25 mouse cellular contexts compared by ENCODE assay signal in genomic region chr11:56269915-56270493, GRCm38 (mm10).
DNase-seq lines count a peak whose midpoint lies in the region; ATAC-seq and TF ChIP-seq lines count a peak whose summit lies in the region.
"Had no signal": no experiment of that assay in that cellular context is flagged by ENCODE, and none has a peak within 500 bp of the region (broad histone marks: within the 10 kb centered on the region; RNA-seq: fewer than 3 reads in every experiment).

No protein-coding gene starts in this region.

- DNase-seq in adrenal gland, adult 2 months: peak; percentile 43
- DNase-seq in adrenal gland, postnatal 4 days (ENCODE audit: low spot score in 2 of 2): no peak
- DNase-seq in lung, postnatal 0 days (ENCODE audit: low spot score): peak; percentile 54
- no peak for DNase-seq in lung, adult 2 months
- DNase-seq in NIH3T3 (ENCODE audit: low read depth): peak; percentile 62
- peak; percentile 39 for DNase-seq in mesoderm, embryonic 11.5 days (ENCODE audit: low read depth, low spot score)
- DNase-seq in hindbrain, embryonic 10.5 days (ENCODE audit: low spot score): no peak
- no peak for DNase-seq in layer of hippocampus, adult 9-11 months
- DNase-seq: cerebellum, adult 8-10 months; cerebellum, postnatal 36 days; gastrocnemius, adult 2 months; left cerebral cortex, postnatal 4 days; midbrain, embryonic 14.5 days; right cerebral cortex, postnatal 14 days; spleen, adult 18-20 months; thymus, adult 18-20 months; thymus, postnatal 36 days had no signal

- peak; percentile 71 for ATAC-seq in lung, postnatal 0 days
- ATAC-seq: intestine, postnatal 0 days had no signal

- no peak overlapping the region for H3K9ac ChIP-seq in lung, postnatal 0 days (replicated peaks; ENCODE audit: low read depth)
- H3K9ac ChIP-seq: forebrain, embryonic 12.5 days; hindbrain, embryonic 12.5 days; kidney, embryonic 15.5 days; limb, embryonic 15.5 days; liver, embryonic 14.5 days; lung, embryonic 15.5 days had no signal

- no peaks in the 10 kb centered on the region for H3K27me3 ChIP-seq in lung, postnatal 0 days (replicated peaks; ENCODE audit: insufficient read depth, low read length)
- H3K27me3 ChIP-seq in hindbrain, embryonic 10.5 days (ENCODE audit: insufficient read depth, poor library complexity, severe bottlenecking): no peaks in the 10 kb centered on the region
- H3K27me3 ChIP-seq: forebrain, embryonic 12.5 days; hindbrain, embryonic 12.5 days; kidney, embryonic 15.5 days; limb, embryonic 15.5 days; lung, embryonic 15.5 days had no signal

- TF ChIP-seq CTCF in lung, postnatal 0 days (IDR thresholded peaks at IDR 0.05): no peak
- no peak for TF ChIP-seq CTCF in lung, adult 2 months (IDR thresholded peaks at IDR 0.05; ENCODE audit: insufficient read depth, low read length)

- H3K27ac ChIP-seq in lung, postnatal 0 days (ENCODE audit: low read length): no peak overlapping the region
- H3K27ac ChIP-seq in hindbrain, embryonic 10.5 days: no peak overlapping the region
- H3K27ac ChIP-seq: forebrain, embryonic 12.5 days; gastrocnemius, adult 2 months; hindbrain, embryonic 12.5 days; kidney, embryonic 15.5 days; limb, embryonic 15.5 days; liver, embryonic 14.5 days; lung, embryonic 15.5 days had no signal

- H3K9me3 ChIP-seq in lung, postnatal 0 days (ENCODE audit: low read length): no peaks in the 10 kb centered on the region
- no peaks in the 10 kb centered on the region for H3K9me3 ChIP-seq in hindbrain, embryonic 10.5 days
- H3K9me3 ChIP-seq: forebrain, embryonic 12.5 days; hindbrain, embryonic 12.5 days; kidney, embryonic 15.5 days; limb, embryonic 15.5 days; lung, embryonic 15.5 days had no signal

- no peak overlapping the region for H3K4me2 ChIP-seq in lung, postnatal 0 days (replicated peaks; ENCODE audit: low read depth, low read length)
- H3K4me2 ChIP-seq: forebrain, embryonic 12.5 days; heart, embryonic 11.5 days; hindbrain, embryonic 12.5 days; kidney, embryonic 15.5 days; limb, embryonic 15.5 days; lung, embryonic 15.5 days had no signal

- no peaks in the 10 kb centered on the region for H3K36me3 ChIP-seq in lung, postnatal 0 days (ENCODE audit: insufficient read depth, low read length)
- H3K36me3 ChIP-seq in hindbrain, embryonic 10.5 days: no peaks in the 10 kb centered on the region
- H3K36me3 ChIP-seq: forebrain, embryonic 12.5 days; hindbrain, embryonic 12.5 days; kidney, embryonic 15.5 days; limb, embryonic 15.5 days; lung, embryonic 15.5 days had no signal

- no peaks in the 10 kb centered on the region for H3K4me1 ChIP-seq in lung, postnatal 0 days (ENCODE audit: insufficient read depth, low read depth, low read length)
- H3K4me1 ChIP-seq in lung, adult 2 months (ENCODE audit: control insufficient read depth, insufficient read depth, low read length): no peaks in the 10 kb centered on the region
- peaks cover 17% of the 10 kb centered on the region for H3K4me1 ChIP-seq in hindbrain, embryonic 10.5 days (replicated peaks)
- H3K4me1 ChIP-seq: forebrain, embryonic 12.5 days; hindbrain, embryonic 12.5 days; kidney, embryonic 15.5 days; limb, embryonic 15.5 days; lung, embryonic 15.5 days had no signal

- TF ChIP-seq POLR2A in lung, adult 2 months (IDR thresholded peaks at IDR 0.05; ENCODE audit: borderline replicate concordance, extremely low read depth, low read depth, low read length): no peak

- WGBS in lung, postnatal 0 days: 12% methylated on average over 3 of the region's 3 CpGs
- 18% methylated on average over 3 of the region's 3 CpGs for WGBS in lung, adult 2 months
- WGBS in hindbrain, embryonic 10.5 days: 51% methylated on average over 3 of the region's 3 CpGs

- no peak overlapping the region for H3K4me3 ChIP-seq in lung, postnatal 0 days (ENCODE audit: low read depth, low read length)
- no peak overlapping the region for H3K4me3 ChIP-seq in lung, adult 2 months (replicated peaks; ENCODE audit: extremely low read depth, low read depth, low read length)
- H3K4me3 ChIP-seq in hindbrain, embryonic 10.5 days: no peak overlapping the region
- H3K4me3 ChIP-seq: forebrain, embryonic 12.5 days; gastrocnemius, adult 2 months; hindbrain, embryonic 12.5 days; kidney, embryonic 15.5 days; limb, embryonic 15.5 days; lung, embryonic 15.5 days had no signal

- peak; percentile 91 for TF ChIP-seq EP300 in lung, postnatal 0 days (IDR thresholded peaks at IDR 0.05)

Comparison
In these comparisons a context has a peak if more than half of its experiments do, and no peak if none do; other contexts are left out.
1. DNase-seq: peak in adrenal gland, adult 2 months (single experiment), lung, postnatal 0 days (single experiment), NIH3T3 (single experiment) and mesoderm, embryonic 11.5 days (single experiment); none in adrenal gland, postnatal 4 days (0 of 2), lung, adult 2 months (single experiment), hindbrain, embryonic 10.5 days (single experiment) and layer of hippocampus, adult 9-11 months (single experiment).